Mouse (Mus musculus) embryonic facial prominence, embryonic 15.5 days (tissue): ENCODE data around the gene Prr15l. TPM values are rescaled to one million over a fixed set of nuclear protein-coding genes. Genes with fewer than 3 reads are reported as not detected.

Experiments used
- ATAC-seq: fragments of 200-750 bp; cut with Nextera tagmentation; 2 replicates; pipeline ENCODE4 v1.8.0; 2017; ENCODE audit warnings: low read depth, moderate TSS enrichment; ENCODE audit not compliant: insufficient number of reproducible peaks, low FRiP score, low TSS enrichment
- H3K27ac ChIP-seq: fragments of 300-500 bp; sonication (generic); replicated peaks from 2 replicates; pipeline ENCODE4 v1.5.1; 2015; ENCODE audit warnings: mild to moderate bottlenecking, inconsistent platforms
- H3K27me3 ChIP-seq: fragments of 300-500 bp; sonication (generic); 2 replicates; pipeline ENCODE4 v1.6.1; 2015; ENCODE audit warnings: inconsistent platforms
- H3K36me3 ChIP-seq: fragments of 300-500 bp; sonication (generic); 2 replicates; pipeline ENCODE4 v1.6.1; 2015; ENCODE audit warnings: mild to moderate bottlenecking, inconsistent platforms
- H3K4me1 ChIP-seq: fragments of 300-500 bp; sonication (generic); 2 replicates; pipeline ENCODE4 v1.6.1; 2015; ENCODE audit warnings: inconsistent platforms
- H3K4me2 ChIP-seq: fragments of 300-500 bp; sonication (generic); replicated peaks from 2 replicates; pipeline ENCODE4 v1.6.1; 2015; ENCODE audit warnings: mild to moderate bottlenecking, inconsistent platforms
- H3K4me3 ChIP-seq: fragments of 300-500 bp; sonication (generic); replicated peaks from 2 replicates; pipeline ENCODE4 v1.5.1; 2015; ENCODE audit warnings: mild to moderate bottlenecking, inconsistent platforms
- H3K9ac ChIP-seq: fragments of 300-500 bp; sonication (generic); 2 replicates; pipeline ENCODE4 v1.6.1; 2015; ENCODE audit warnings: inconsistent platforms
- H3K9me3 ChIP-seq: fragments of 300-500 bp; sonication (generic); replicated peaks from 2 replicates; pipeline ENCODE4 v1.6.1; 2016; ENCODE audit warnings: inconsistent platforms
- WGBS: fragments of 180-500 bp; shearing (Covaris S2); methylation state at CpG from one replicate; pipeline ENCODE4 v1.1.7; 2015; 5-methylcytosine and 5-hydroxymethylcytosine counted together
- polyA plus RNA-seq: library from polyadenylated mRNA; unstranded; fragments of >200 nt; fragmentation: Nextera tagmentation; extraction: Ambion mirVana; gene quantifications from 2 replicates; pipeline ENCODE4 v1.2.1, GENCODE M21; 2015

Prr15l gene
- 5.6 and 6.1 TPM in 2 replicates for polyA plus RNA-seq

- Histone ChIP-seq H3K9me3 (no peaks in the 10 kb centered on the region), H3K27me3 (peaks cover 19% of the 10 kb centered on the region; the same call in 1 of the 2 replicates), H3K4me3 (no peak within 1 kb of the TSS), H3K9ac (no peak within 1 kb of the TSS), H3K36me3 (no peaks in the 10 kb centered on the region), H3K27ac (peak within 1 kb of the TSS; percentile 73), H3K4me2 (peak within 1 kb of the TSS; percentile 24; the same call in 1 of the 2 replicates), H3K4me1 (peaks cover 15% of the 10 kb centered on the region)
- no peak for ATAC-seq
- 42% methylated on average over 2 of the region's 2 CpGs for WGBS
These were observed at the start of gene Prr15l for GRCm38 (mm10) chr11:96928088-96928487. Gene Prr15l, plus strand, starts transcription at chr11:96928104.

DNA sequence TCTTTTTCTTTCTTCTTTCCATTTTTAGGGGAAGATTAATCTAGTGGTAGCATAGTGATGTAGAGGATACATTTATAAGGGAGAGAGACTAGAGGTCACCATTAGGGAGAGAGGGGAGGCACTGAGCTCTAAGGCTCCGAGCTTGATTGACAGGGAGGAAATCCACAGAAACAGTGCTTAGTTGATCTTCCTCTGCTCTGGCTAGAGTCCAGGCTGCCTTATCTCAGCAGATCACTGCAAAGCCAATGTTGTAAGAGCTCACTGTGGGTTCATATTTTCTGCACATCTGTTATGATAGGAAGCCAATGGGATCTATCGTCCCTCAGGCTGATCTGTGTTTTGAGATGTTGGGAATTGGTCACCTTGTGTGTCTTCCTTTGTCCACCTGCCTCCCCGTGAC lies 49.2 kb upstream of the Prr15l start:
- Histone ChIP-seq H3K27me3 (0 out of 2 replicates have a peak, but pooled peaks cover 2% of the 10 kb centered on the region), H3K9me3 (no peaks in the 10 kb centered on the region), H3K4me2 (no peak overlapping the region), H3K36me3 (no peaks in the 10 kb centered on the region), H3K4me1 (peaks cover 21% of the 10 kb centered on the region), H3K4me3 (no peak overlapping the region), H3K27ac (no peak overlapping the region), H3K9ac (no peak overlapping the region)
- 56% methylated on average over 3 of the region's 3 CpGs for WGBS
- no peak for ATAC-seq

DNA sequence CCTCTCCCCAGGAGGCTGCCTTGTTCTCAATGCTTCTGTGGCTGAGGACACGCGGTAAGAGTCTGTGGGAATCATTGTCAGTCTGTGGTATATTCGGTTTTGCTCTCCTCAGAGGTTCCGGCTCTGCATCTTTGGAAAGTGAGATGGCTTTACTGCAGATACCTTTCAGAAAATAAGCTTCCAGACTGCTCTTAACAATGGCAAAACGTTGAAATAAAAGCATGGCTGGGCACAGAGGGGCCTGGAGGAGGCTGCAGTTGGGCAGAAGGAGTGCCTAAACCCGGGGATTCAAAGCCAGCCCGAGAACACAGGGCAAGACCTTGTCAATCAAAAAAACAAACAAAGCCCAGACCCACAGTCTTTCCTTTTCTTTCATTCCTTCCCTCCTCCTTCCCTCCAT lies 48.5 kb upstream of the Prr15l start:
- H3K9ac ChIP-seq: no peak overlapping the region
- no peak overlapping the region for H3K4me2 ChIP-seq
- ATAC-seq: no peak
- WGBS: 34% methylated on average over 7 of the region's 7 CpGs
- H3K9me3 ChIP-seq: no peaks in the 10 kb centered on the region
- no peak overlapping the region for H3K27ac ChIP-seq
- H3K36me3 ChIP-seq: no peaks in the 10 kb centered on the region
- peaks cover 18% of the 10 kb centered on the region for H3K4me1 ChIP-seq
- 0 out of 2 replicates have a peak, but pooled peaks cover 2% of the 10 kb centered on the region for H3K27me3 ChIP-seq
- H3K4me3 ChIP-seq: no peak overlapping the region

DNA sequence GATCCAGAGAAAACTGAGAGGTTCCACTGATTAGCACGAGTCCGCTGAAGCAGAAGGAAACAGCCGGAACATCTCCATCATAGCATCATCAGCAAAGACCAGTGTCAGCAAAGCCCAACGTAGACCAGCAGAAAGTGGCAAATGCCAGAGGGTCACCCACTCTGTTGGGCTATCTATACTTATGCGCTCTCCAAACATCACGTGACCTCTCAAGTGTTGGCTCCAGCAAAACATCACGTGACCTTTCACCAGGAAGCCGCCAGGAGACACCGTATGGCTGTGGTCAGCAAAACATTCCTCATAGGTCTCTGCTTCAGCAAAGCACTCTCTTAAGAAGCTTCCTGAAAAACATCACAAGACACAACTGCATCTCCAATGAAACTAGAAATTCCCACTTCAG lies 47.6 kb upstream of the Prr15l start:
- H3K4me1 ChIP-seq: peaks cover 16% of the 10 kb centered on the region
- H3K9me3 ChIP-seq: no peaks in the 10 kb centered on the region
- no peak for ATAC-seq
- no peak overlapping the region for H3K27ac ChIP-seq
- H3K4me2 ChIP-seq: no peak overlapping the region
- 87% methylated on average over 9 of the region's 9 CpGs for WGBS
- no peak overlapping the region for H3K4me3 ChIP-seq
- 0 out of 2 replicates have a peak, but pooled peaks cover 2% of the 10 kb centered on the region for H3K27me3 ChIP-seq
- no peak overlapping the region for H3K9ac ChIP-seq
- no peaks in the 10 kb centered on the region for H3K36me3 ChIP-seq

GRCm38 (mm10) chr11:96885901-96886340 lies 42.0 kb upstream of the Prr15l start:
- H3K4me2 ChIP-seq: no peak overlapping the region

GRCm38 (mm10) chr11:96886942-96887546 lies 40.9 kb upstream of the Prr15l start:
- Histone ChIP-seq H3K9ac (no peak overlapping the region), H3K27me3 (no peaks in the 10 kb centered on the region), H3K9me3 (no peaks in the 10 kb centered on the region), H3K4me1 (peaks cover 9% of the 10 kb centered on the region), H3K4me3 (no peak overlapping the region), H3K4me2 (no peak overlapping the region), H3K27ac (no peak overlapping the region), H3K36me3 (no peaks in the 10 kb centered on the region)
- 78% methylated on average over 8 of the region's 8 CpGs for WGBS
- ATAC-seq: no peak

More at GRCm38 (mm10) chr11:96885901-96886340, 42.0 kb upstream of the Prr15l start:
- H3K9me3 ChIP-seq: no peaks in the 10 kb centered on the region
- H3K4me1 ChIP-seq: peaks cover 9% of the 10 kb centered on the region
- H3K4me3 ChIP-seq: no peak overlapping the region
- no peak overlapping the region for H3K9ac ChIP-seq
- no peak overlapping the region for H3K27ac ChIP-seq
- no peaks in the 10 kb centered on the region for H3K27me3 ChIP-seq
- 17% methylated on average over 5 of the region's 5 CpGs for WGBS
- ATAC-seq: no peak
- no peaks in the 10 kb centered on the region for H3K36me3 ChIP-seq

GRCm38 (mm10) chr11:96891784-96892527 lies 35.9 kb upstream of the Prr15l start:
- Histone ChIP-seq H3K9ac (no peak overlapping the region), H3K27me3 (no peaks in the 10 kb centered on the region), H3K9me3 (no peaks in the 10 kb centered on the region), H3K4me1 (no peaks in the 10 kb centered on the region), H3K27ac (no peak overlapping the region), H3K36me3 (no peaks in the 10 kb centered on the region), H3K4me3 (no peak overlapping the region), H3K4me2 (no peak overlapping the region)
- 26% methylated on average over 14 of the region's 14 CpGs for WGBS
- no peak for ATAC-seq

DNA sequence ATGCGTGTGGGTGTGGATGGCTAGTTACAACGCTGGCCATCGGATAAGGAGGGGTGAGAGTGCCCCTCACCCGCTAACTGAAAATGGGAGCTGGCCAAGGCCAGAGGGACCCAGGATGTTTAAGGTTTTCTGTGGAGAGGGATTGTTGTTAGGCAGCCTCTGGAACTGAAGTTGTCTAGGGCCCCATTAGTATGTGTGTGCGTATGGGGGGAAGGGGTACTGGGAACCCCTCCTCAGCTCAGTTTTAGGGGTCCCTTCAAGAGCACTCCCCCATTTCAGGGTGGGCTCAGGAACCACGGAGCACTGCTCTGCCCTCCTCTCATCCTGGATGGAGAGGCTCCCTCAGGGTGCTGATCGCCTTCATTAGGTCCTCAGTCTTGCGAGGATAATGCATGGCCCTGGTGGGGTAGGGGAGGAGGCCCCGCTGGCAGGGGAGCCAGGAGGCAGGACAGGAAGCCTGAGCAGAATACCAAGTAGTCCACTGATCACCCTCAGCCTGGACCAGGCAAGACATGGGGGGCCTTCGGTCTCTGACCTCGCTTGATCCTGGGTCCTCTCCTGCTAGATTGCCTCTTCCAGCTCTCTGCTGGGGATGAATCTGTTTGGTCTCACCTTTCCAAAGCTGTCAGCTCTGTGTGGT lies 34.6 kb upstream of the Prr15l start:
- H3K36me3 ChIP-seq: no peaks in the 10 kb centered on the region
- no peak overlapping the region for H3K27ac ChIP-seq
- no peaks in the 10 kb centered on the region for H3K27me3 ChIP-seq
- no peaks in the 10 kb centered on the region for H3K9me3 ChIP-seq
- ATAC-seq: no peak
- WGBS: 66% methylated on average over 11 of the region's 11 CpGs
- H3K4me3 ChIP-seq: no peak overlapping the region
- no peak overlapping the region for H3K4me2 ChIP-seq
- no peaks in the 10 kb centered on the region for H3K4me1 ChIP-seq
- H3K9ac ChIP-seq: no peak overlapping the region

DNA sequence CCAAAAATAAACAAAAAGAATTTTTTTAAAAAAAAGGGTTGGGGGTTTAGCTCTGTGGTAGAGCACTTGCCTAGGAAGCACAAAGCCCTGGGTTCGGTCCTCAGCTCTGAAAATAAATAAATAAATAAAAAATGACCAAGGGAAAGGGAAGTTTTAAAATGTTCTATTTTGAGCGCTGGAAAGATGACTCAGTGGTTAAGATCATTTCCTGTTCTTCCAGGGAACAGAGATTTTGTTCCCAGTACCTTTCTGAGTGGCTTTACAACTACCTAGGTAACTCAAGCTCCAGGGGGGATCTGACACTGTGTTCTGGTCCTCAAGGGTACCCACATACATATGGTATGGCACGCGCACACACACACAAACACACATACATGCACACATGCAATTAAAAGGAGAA lies 32.0 kb upstream of the Prr15l start:
- no peak for ATAC-seq
- no peaks in the 10 kb centered on the region for H3K27me3 ChIP-seq
- no peaks in the 10 kb centered on the region for H3K36me3 ChIP-seq
- peaks cover 5% of the 10 kb centered on the region; the same call in 1 of the 2 replicates for H3K4me1 ChIP-seq
- H3K9ac ChIP-seq: no peak overlapping the region
- H3K4me3 ChIP-seq: no peak overlapping the region
- H3K27ac ChIP-seq: no peak overlapping the region
- no peak overlapping the region for H3K4me2 ChIP-seq
- H3K9me3 ChIP-seq: no peaks in the 10 kb centered on the region
- WGBS: 79% methylated on average over 4 of the region's 4 CpGs

DNA sequence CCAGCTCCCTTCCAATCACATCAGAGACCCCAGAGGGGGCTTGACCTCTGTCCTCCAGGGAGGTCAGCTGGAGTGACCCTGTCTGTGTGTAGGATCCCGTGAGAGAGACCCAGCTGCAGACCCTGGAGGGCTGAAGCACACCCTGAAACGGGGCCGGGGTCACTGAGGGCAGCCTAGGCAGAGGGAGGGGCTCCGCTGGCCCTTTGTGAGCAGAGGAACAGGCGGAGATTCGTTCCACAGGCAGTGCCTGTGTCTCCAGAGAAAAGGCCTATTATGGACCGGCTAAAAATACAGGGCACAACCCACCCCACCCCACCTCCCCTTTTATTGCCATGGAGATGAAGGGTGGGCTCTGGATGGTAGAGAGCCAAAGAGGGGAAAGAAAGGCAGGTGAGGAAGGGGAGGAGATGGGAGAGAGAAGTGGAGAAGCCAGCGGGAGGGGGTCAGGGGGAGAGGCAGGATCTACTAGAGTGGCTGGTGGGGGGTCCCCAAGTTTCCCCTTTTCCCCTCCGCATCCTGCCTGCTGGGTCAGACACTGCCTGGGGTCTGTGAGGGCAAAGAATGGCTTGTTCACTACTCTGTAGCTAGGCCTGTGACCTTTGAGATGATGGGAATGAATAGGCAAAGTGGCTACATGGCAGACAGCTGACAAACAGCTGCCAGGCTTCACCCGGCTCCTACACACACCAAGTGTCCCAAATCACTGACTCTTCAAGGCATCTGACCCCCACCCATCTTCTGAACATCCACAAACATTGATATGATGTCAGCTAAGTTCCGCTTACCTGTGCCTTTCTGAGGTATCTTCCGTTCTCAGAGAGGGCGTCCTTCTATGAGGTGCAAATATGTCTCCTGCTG lies 28.2 kb upstream of the Prr15l start:
- ATAC-seq: 0 out of 2 replicates have a peak, but pooled peaks have one; percentile 31
- Histone ChIP-seq H3K36me3 (no peaks in the 10 kb centered on the region), H3K4me2 (no peak overlapping the region), H3K9ac (no peak overlapping the region), H3K9me3 (no peaks in the 10 kb centered on the region), H3K4me1 (peaks cover 15% of the 10 kb centered on the region; the same call in 1 of the 2 replicates), H3K27ac (no peak overlapping the region), H3K27me3 (no peaks in the 10 kb centered on the region), H3K4me3 (no peak overlapping the region)
- WGBS: 41% methylated on average over 13 of the region's 13 CpGs
